Mouse (Mus musculus): Measurements from ENCODE around the gene Runx2.

DNA sequence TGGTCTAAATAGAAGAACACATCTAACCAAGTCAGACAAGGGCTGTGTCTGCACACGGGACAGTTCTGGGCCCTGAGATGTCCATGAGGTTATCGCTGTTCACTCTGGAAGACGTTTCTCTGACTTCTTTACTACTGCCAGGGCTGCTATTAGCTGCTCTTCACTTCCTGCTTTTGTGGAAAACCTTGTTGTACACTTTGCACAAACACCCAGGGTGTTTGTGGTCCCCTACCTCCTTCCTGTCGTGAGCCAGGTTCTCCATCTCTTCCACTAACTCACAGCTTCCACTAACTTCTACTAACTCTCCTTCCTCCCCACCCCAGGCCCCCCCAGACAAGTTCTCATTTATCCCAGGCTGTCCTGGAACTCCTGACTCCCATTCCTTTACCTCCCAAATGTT, 350.9 kb downstream of the Runx2 start:
- TF ChIP-seq HCFC1 (IDR thresholded peaks at IDR 0.05; ENCODE audit: borderline replicate concordance, insufficient read depth, low read length) (no peak), MAFK (IDR thresholded peaks at IDR 0.05; ENCODE audit: insufficient read depth, low read depth, low read length) (no peak)

Measured in ES-E14 (cell line).